Mouse (Mus musculus): ENCODE data around the gene Nek7. TPM values are rescaled to one million over a fixed set of nuclear protein-coding genes. Genes with fewer than 3 reads are reported as not detected.
A peak's percentile ranks its signal among the peaks of the same experiment; 100 is the strongest.

Nek7 gene
- total and polyA plus RNA-seq, 2 experiments from 2014 or later = 19.7 to 24.0 TPM

- Histone ChIP-seq H3K9me3 (ENCODE audit: low read length) (no peaks in the 10 kb centered on the region), H3K36me3 (ENCODE audit: insufficient read depth, low read length) (no peaks in the 10 kb centered on the region), H3K4me3 (ENCODE audit: low read depth, low read length) (no peak overlapping the region), H3K4me1 (ENCODE audit: insufficient read depth, low read length) (0 out of 2 replicates have a peak, but pooled peaks cover 3% of the 10 kb centered on the region), H3K9ac (replicated peaks; ENCODE audit: low read length, poor library complexity, severe bottlenecking) (no peak overlapping the region), H3K4me2 (ENCODE audit: low read depth, low read length, poor library complexity, severe bottlenecking) (no peak overlapping the region), H3K27ac (ENCODE audit: low read depth, low read length) (no peak overlapping the region), H3K27me3 (ENCODE audit: insufficient read depth, low read length) (no peaks in the 10 kb centered on the region)
- no peak for DNase-seq (ENCODE audit: low spot score)
- no peak for TF ChIP-seq CTCF (IDR thresholded peaks at IDR 0.05)
- no peak for ATAC-seq (ENCODE audit: low FRiP score)
- WGBS = 90% methylated on average over 2 of the region's 2 CpGs
Measured at GRCm38 (mm10) chr1:138575629-138576028, 44.3 kb downstream of the Nek7 start.

GRCm38 (mm10) chr1:138571565-138572361 is 48.2 kb downstream of the Nek7 start:
- no peak overlapping the region for H3K9ac ChIP-seq (replicated peaks; ENCODE audit: low read length, poor library complexity, severe bottlenecking)
- ATAC-seq (ENCODE audit: low FRiP score) (0 out of 2 replicates have a peak, but pooled peaks have one; percentile 31), DNase-seq (ENCODE audit: low spot score) (peak; percentile 25)
- H3K9me3 ChIP-seq (ENCODE audit: low read length) = no peaks in the 10 kb centered on the region
- no peak for TF ChIP-seq CTCF (IDR thresholded peaks at IDR 0.05)
- no peak overlapping the region for H3K4me3 ChIP-seq (ENCODE audit: low read depth, low read length)
- no peaks in the 10 kb centered on the region for H3K36me3 ChIP-seq (ENCODE audit: insufficient read depth, low read length)
- H3K4me1 ChIP-seq (ENCODE audit: insufficient read depth, low read length) = 0 out of 2 replicates have a peak, but pooled peaks cover 3% of the 10 kb centered on the region
- peak overlapping the region; percentile 28 for H3K4me2 ChIP-seq (ENCODE audit: low read depth, low read length, poor library complexity, severe bottlenecking)
- 24% methylated on average over 22 of the region's 22 CpGs for WGBS
- no peaks in the 10 kb centered on the region for H3K27me3 ChIP-seq (ENCODE audit: insufficient read depth, low read length)
- H3K27ac ChIP-seq (ENCODE audit: low read depth, low read length) = peak overlapping the region; percentile 43; the same call in 1 of the 2 replicates

- H3K4me2 ChIP-seq (ENCODE audit: low read depth, low read length, poor library complexity, severe bottlenecking) = no peak overlapping the region
- no peak for ATAC-seq (ENCODE audit: low FRiP score)
- H3K27ac ChIP-seq (ENCODE audit: low read depth, low read length) = no peak overlapping the region
- no peak overlapping the region for H3K9ac ChIP-seq (replicated peaks; ENCODE audit: low read length, poor library complexity, severe bottlenecking)
- TF ChIP-seq CTCF (IDR thresholded peaks at IDR 0.05) = no peak
- 0 out of 2 replicates have a peak, but pooled peaks cover 3% of the 10 kb centered on the region for H3K4me1 ChIP-seq (ENCODE audit: insufficient read depth, low read length)
- no peak overlapping the region for H3K4me3 ChIP-seq (ENCODE audit: low read depth, low read length)
- no peaks in the 10 kb centered on the region for H3K36me3 ChIP-seq (ENCODE audit: insufficient read depth, low read length)
- no peak for DNase-seq (ENCODE audit: low spot score)
- H3K27me3 ChIP-seq (ENCODE audit: insufficient read depth, low read length) = no peaks in the 10 kb centered on the region
- 84% methylated on average over 2 of the region's 2 CpGs for WGBS
- no peaks in the 10 kb centered on the region for H3K9me3 ChIP-seq (ENCODE audit: low read length)
Measured at GRCm38 (mm10) chr1:138571038-138571441, 48.9 kb downstream of the Nek7 start.

- no peak overlapping the region for H3K4me2 ChIP-seq (ENCODE audit: low read depth, low read length, poor library complexity, severe bottlenecking)
- TF ChIP-seq CTCF (IDR thresholded peaks at IDR 0.05) = no peak
- H3K9ac ChIP-seq (replicated peaks; ENCODE audit: low read length, poor library complexity, severe bottlenecking) = no peak overlapping the region
- H3K27me3 ChIP-seq (ENCODE audit: insufficient read depth, low read length) = no peaks in the 10 kb centered on the region
- H3K4me1 ChIP-seq (ENCODE audit: insufficient read depth, low read length) = 0 out of 2 replicates have a peak, but pooled peaks cover 3% of the 10 kb centered on the region
- 83% methylated on average over 6 of the region's 6 CpGs for WGBS
- H3K27ac ChIP-seq (ENCODE audit: low read depth, low read length) = no peak overlapping the region
- H3K9me3 ChIP-seq (ENCODE audit: low read length) = no peaks in the 10 kb centered on the region
- no peak overlapping the region for H3K4me3 ChIP-seq (ENCODE audit: low read depth, low read length)
- peak; percentile 58 for DNase-seq (ENCODE audit: low spot score)
- no peaks in the 10 kb centered on the region for H3K36me3 ChIP-seq (ENCODE audit: insufficient read depth, low read length)
- no peak for ATAC-seq (ENCODE audit: low FRiP score)
Measured at GRCm38 (mm10) chr1:138568434-138569232, 51.3 kb downstream of the Nek7 start.

GRCm38 (mm10) chr1:138567946-138568345 is 52.0 kb downstream of the Nek7 start:
- H3K4me2 ChIP-seq (ENCODE audit: low read depth, low read length, poor library complexity, severe bottlenecking) = no peak overlapping the region
- H3K9me3 ChIP-seq (ENCODE audit: low read length) = no peaks in the 10 kb centered on the region
- H3K27ac ChIP-seq (ENCODE audit: low read depth, low read length) = no peak overlapping the region
- TF ChIP-seq CTCF (IDR thresholded peaks at IDR 0.05) = no peak
- H3K27me3 ChIP-seq (ENCODE audit: insufficient read depth, low read length) = no peaks in the 10 kb centered on the region
- ATAC-seq (ENCODE audit: low FRiP score) (no peak), DNase-seq (ENCODE audit: low spot score) (no peak)
- no peak overlapping the region for H3K9ac ChIP-seq (replicated peaks; ENCODE audit: low read length, poor library complexity, severe bottlenecking)
- H3K4me3 ChIP-seq (ENCODE audit: low read depth, low read length) = no peak overlapping the region
- no peaks in the 10 kb centered on the region for H3K36me3 ChIP-seq (ENCODE audit: insufficient read depth, low read length)
- 0 out of 2 replicates have a peak, but pooled peaks cover 3% of the 10 kb centered on the region for H3K4me1 ChIP-seq (ENCODE audit: insufficient read depth, low read length)
- 77% methylated on average over 9 of the region's 9 CpGs for whole genome bisulfite sequencing

Measured in midbrain, postnatal 0 days (tissue).